Mouse (Mus musculus) lung, postnatal 0 days (tissue): ENCODE measurements around the gene Setdb1.

Experiments used
- CTCF ChIP-seq: IDR thresholded peaks from 2 replicates; pipeline ENCODE4 v1.5.1; 2016; ENCODE audit warnings: antibody characterized with exemption, mild to moderate bottlenecking
- EP300 ChIP-seq: IDR thresholded peaks from 2 replicates; pipeline ENCODE4 v1.6.1; 2016; ENCODE audit warnings: antibody characterized with exemption, mild to moderate bottlenecking, control low read depth

GRCm38 (mm10) chr3:95290156-95290555 is 66.8 kb downstream of the Setdb1 start:
- TF ChIP-seq CTCF, result no peak
- TF ChIP-seq EP300, result no peak
